ENCODE assay signal across 24 mouse cellular contexts in the genomic region with DNA sequence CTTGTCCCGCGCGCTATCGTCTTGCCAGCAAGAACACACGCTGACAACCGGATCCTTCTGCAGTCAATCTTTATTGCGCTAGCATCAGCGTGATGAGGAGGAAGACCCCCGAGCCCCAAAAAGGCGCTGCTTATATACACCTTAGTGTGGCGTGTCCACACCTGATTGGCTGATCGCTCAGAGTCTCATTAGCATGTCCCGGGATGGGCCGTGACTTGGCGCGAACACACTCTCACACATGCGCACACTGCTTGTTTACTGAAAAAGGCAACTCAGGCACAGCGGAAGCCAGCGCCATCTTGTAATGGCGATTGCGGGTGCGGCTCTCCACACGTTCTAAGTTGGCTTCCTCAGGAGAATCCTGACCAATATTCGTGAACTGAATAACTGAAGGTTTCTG.
"Had no signal": no experiment of that assay in that cellular context is flagged by ENCODE, and none has a peak within 500 bp of the region (broad histone marks: within the 10 kb centered on the region; RNA-seq: fewer than 3 reads in every experiment).

No protein-coding gene starts in this region.

- H3K9me3 ChIP-seq: heart, embryonic 15.5 days; hindbrain, embryonic 10.5 days; hindbrain, embryonic 12.5 days; intestine, embryonic 15.5 days; kidney, embryonic 15.5 days; limb, embryonic 10.5 days; limb, embryonic 12.5 days had no signal

- H3K4me3 ChIP-seq: gastrocnemius, adult 2 months; heart, adult 2 months; heart, embryonic 13.5 days; heart, embryonic 15.5 days; hindbrain, embryonic 10.5 days; hindbrain, embryonic 12.5 days; intestine, embryonic 15.5 days; kidney, embryonic 15.5 days; limb, embryonic 10.5 days; limb, embryonic 12.5 days had no signal

- H3K27me3 ChIP-seq: heart, embryonic 13.5 days; heart, embryonic 15.5 days; hindbrain, embryonic 12.5 days; intestine, embryonic 15.5 days; kidney, embryonic 15.5 days; limb, embryonic 12.5 days had no signal

- H3K36me3 ChIP-seq: heart, embryonic 13.5 days; heart, embryonic 15.5 days; hindbrain, embryonic 10.5 days; hindbrain, embryonic 12.5 days; intestine, embryonic 15.5 days; kidney, embryonic 15.5 days; limb, embryonic 10.5 days; limb, embryonic 12.5 days had no signal

- H3K4me1 ChIP-seq: heart, embryonic 15.5 days; hindbrain, embryonic 10.5 days; intestine, embryonic 15.5 days; kidney, embryonic 15.5 days; limb, embryonic 10.5 days; limb, embryonic 12.5 days had no signal

- DNase-seq: gastrocnemius, adult 2 months; gastrocnemius, postnatal 10 days; gastrocnemius, postnatal 25 days; heart, adult 2 months; heart, postnatal 14 days; heart, postnatal 36 days; kidney, adult 2 months; kidney, adult 9 months; kidney, postnatal 14 days; kidney, postnatal 36 days; layer of hippocampus, adult 9-11 months; layer of hippocampus, postnatal 36 days; liver had no signal

- H3K27ac ChIP-seq: gastrocnemius, adult 2 months; heart, adult 2 months; heart, embryonic 13.5 days; heart, embryonic 15.5 days; hindbrain, embryonic 10.5 days; hindbrain, embryonic 12.5 days; hindbrain, embryonic 14.5 days; intestine, embryonic 15.5 days; kidney, embryonic 15.5 days; kidney, postnatal 0 days; limb, embryonic 10.5 days; limb, embryonic 12.5 days; liver, embryonic 14.5 days had no signal
